Mouse (Mus musculus) ES-E14 (cell line): ENCODE results near the gene Pcbp3.

Experiments used
- CHD2 ChIP-seq: IDR thresholded peaks from 2 replicates; pipeline ENCODE4 v1.6.1; 2014; ENCODE audit warnings: mild to moderate bottlenecking, low read depth, low read length, inconsistent platforms
- HCFC1 ChIP-seq: IDR thresholded peaks from 2 replicates; pipeline ENCODE4 v1.6.1; 2012; ENCODE audit warnings: low read length, inconsistent platforms, borderline replicate concordance; ENCODE audit not compliant: insufficient read depth
- MAFK ChIP-seq: IDR thresholded peaks from 2 replicates; pipeline ENCODE4 v1.6.1; 2014; ENCODE audit warnings: mild to moderate bottlenecking, low read depth, low read length, inconsistent platforms; ENCODE audit not compliant: insufficient read depth
- ZNF384 ChIP-seq: IDR thresholded peaks from 2 replicates; pipeline ENCODE4 v1.6.1; 2012; ENCODE audit warnings: low read depth, low read length, inconsistent platforms

DNA sequence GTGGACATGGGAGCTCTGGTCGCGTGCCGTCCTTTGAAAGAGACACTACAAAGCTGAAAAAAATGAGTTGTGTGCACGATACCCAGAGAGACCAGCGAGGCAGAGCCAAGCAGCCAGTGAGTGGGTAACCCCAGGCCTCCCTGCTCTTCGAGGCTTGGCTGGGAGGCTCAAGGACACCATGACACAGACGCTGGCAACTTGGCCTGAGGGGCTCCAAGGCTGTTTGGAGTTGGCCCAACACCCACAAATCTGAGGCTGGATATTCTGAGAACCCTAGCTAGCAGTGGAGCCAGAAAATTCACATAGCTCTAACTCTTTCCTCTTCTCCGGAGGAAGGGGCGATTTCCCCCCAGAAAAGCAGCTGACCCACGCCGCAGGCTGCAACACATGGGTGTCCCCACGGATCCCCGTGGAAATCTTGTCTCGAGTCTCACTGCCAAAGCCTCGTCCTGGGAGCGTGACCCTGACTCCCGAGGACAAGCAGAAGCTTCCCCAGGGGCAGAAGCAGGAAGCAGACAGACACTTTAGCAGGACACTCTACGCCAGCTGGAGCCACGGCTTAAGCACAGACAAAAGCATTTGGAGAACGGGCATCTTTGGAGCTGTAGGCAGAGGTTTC, 230.0 kb downstream of the Pcbp3 start:
- TF ChIP-seq MAFK: no peak
- TF ChIP-seq HCFC1: no peak
- TF ChIP-seq CHD2: no peak
- no peak for TF ChIP-seq ZNF384
